Mouse (Mus musculus): ENCODE results near the gene Fnip2. TPM values are rescaled to one million over a fixed set of nuclear protein-coding genes. Genes with fewer than 3 reads are reported as not detected.

Fnip2 gene
- polyA plus RNA-seq, 2 experiments: 4.1 to 7.5 TPM

- Histone ChIP-seq H3K4me3 (replicated peaks; ENCODE audit: low read length) (no peak overlapping the region), H3K9ac (ENCODE audit: low read depth, low read length, severe bottlenecking) (no peak overlapping the region), H3K27ac (replicated peaks; ENCODE audit: low read depth, low read length) (no peak overlapping the region), H3K36me3 (ENCODE audit: control insufficient read depth, insufficient read depth, low read length) (peaks cover 10% of the 10 kb centered on the region), H3K9me3 (ENCODE audit: control insufficient read depth, low read length) (no peaks in the 10 kb centered on the region), H3K4me1 (ENCODE audit: control insufficient read depth, insufficient read depth, low read length) (no peaks in the 10 kb centered on the region), H3K4me2 (replicated peaks; ENCODE audit: low read depth, low read length, severe bottlenecking) (no peak overlapping the region), H3K27me3 (ENCODE audit: control insufficient read depth, insufficient read depth, low read length) (no peaks in the 10 kb centered on the region)
- no peak for ATAC-seq (ENCODE audit: low FRiP score, low read depth)
- 78% methylated on average over 7 of the region's 7 CpGs for WGBS
- no peak for DNase-seq (ENCODE audit: low spot score)
- no peak for TF ChIP-seq POLR2A (IDR thresholded peaks at IDR 0.05; ENCODE audit: borderline replicate concordance, extremely low read depth, insufficient read depth, insufficient read length)
Measured at GRCm38 (mm10) chr3:79495151-79495550, 72.4 kb downstream of the Fnip2 start.

- Histone ChIP-seq H3K9ac (ENCODE audit: low read depth, low read length, severe bottlenecking) (no peak overlapping the region), H3K4me3 (replicated peaks; ENCODE audit: low read length) (no peak overlapping the region), H3K27me3 (ENCODE audit: control insufficient read depth, insufficient read depth, low read length) (no peaks in the 10 kb centered on the region), H3K9me3 (ENCODE audit: control insufficient read depth, low read length) (no peaks in the 10 kb centered on the region), H3K4me1 (ENCODE audit: control insufficient read depth, insufficient read depth, low read length) (no peaks in the 10 kb centered on the region), H3K4me2 (replicated peaks; ENCODE audit: low read depth, low read length, severe bottlenecking) (no peak overlapping the region), H3K27ac (replicated peaks; ENCODE audit: low read depth, low read length) (no peak overlapping the region), H3K36me3 (ENCODE audit: control insufficient read depth, insufficient read depth, low read length) (peaks cover 10% of the 10 kb centered on the region)
- no peak for ATAC-seq (ENCODE audit: low FRiP score, low read depth)
- WGBS: 82% methylated on average over 8 of the region's 8 CpGs
- no peak for TF ChIP-seq POLR2A (IDR thresholded peaks at IDR 0.05; ENCODE audit: borderline replicate concordance, extremely low read depth, insufficient read depth, insufficient read length)
- no peak for DNase-seq (ENCODE audit: low spot score)
Measured at GRCm38 (mm10) chr3:79494028-79494427, 73.6 kb downstream of the Fnip2 start.

GRCm38 (mm10) chr3:79493064-79493463 is 74.5 kb downstream of the Fnip2 start:
- H3K27ac ChIP-seq (replicated peaks; ENCODE audit: low read depth, low read length): no peak overlapping the region
- H3K9me3 ChIP-seq (ENCODE audit: control insufficient read depth, low read length): no peaks in the 10 kb centered on the region
- 96% methylated on average over 10 of the region's 10 CpGs for WGBS
- H3K4me3 ChIP-seq (replicated peaks; ENCODE audit: low read length): no peak overlapping the region
- DNase-seq (ENCODE audit: low spot score) (no peak), ATAC-seq (ENCODE audit: low FRiP score, low read depth) (no peak)
- no peak overlapping the region for H3K9ac ChIP-seq (ENCODE audit: low read depth, low read length, severe bottlenecking)
- H3K27me3 ChIP-seq (ENCODE audit: control insufficient read depth, insufficient read depth, low read length): no peaks in the 10 kb centered on the region
- H3K4me1 ChIP-seq (ENCODE audit: control insufficient read depth, insufficient read depth, low read length): no peaks in the 10 kb centered on the region
- no peak overlapping the region for H3K4me2 ChIP-seq (replicated peaks; ENCODE audit: low read depth, low read length, severe bottlenecking)
- peaks cover 20% of the 10 kb centered on the region for H3K36me3 ChIP-seq (ENCODE audit: control insufficient read depth, insufficient read depth, low read length)
- TF ChIP-seq POLR2A (IDR thresholded peaks at IDR 0.05; ENCODE audit: borderline replicate concordance, extremely low read depth, insufficient read depth, insufficient read length): no peak

GRCm38 (mm10) chr3:79491614-79492013 is 76.0 kb downstream of the Fnip2 start:
- ATAC-seq (ENCODE audit: low FRiP score, low read depth) (no peak), DNase-seq (ENCODE audit: low spot score) (no peak)
- Histone ChIP-seq H3K27ac (replicated peaks; ENCODE audit: low read depth, low read length) (no peak overlapping the region), H3K9ac (ENCODE audit: low read depth, low read length, severe bottlenecking) (no peak overlapping the region), H3K27me3 (ENCODE audit: control insufficient read depth, insufficient read depth, low read length) (no peaks in the 10 kb centered on the region), H3K4me3 (replicated peaks; ENCODE audit: low read length) (no peak overlapping the region), H3K36me3 (ENCODE audit: control insufficient read depth, insufficient read depth, low read length) (peaks cover 31% of the 10 kb centered on the region), H3K9me3 (ENCODE audit: control insufficient read depth, low read length) (no peaks in the 10 kb centered on the region), H3K4me1 (ENCODE audit: control insufficient read depth, insufficient read depth, low read length) (no peaks in the 10 kb centered on the region), H3K4me2 (replicated peaks; ENCODE audit: low read depth, low read length, severe bottlenecking) (no peak overlapping the region)
- no peak for TF ChIP-seq POLR2A (IDR thresholded peaks at IDR 0.05; ENCODE audit: borderline replicate concordance, extremely low read depth, insufficient read depth, insufficient read length)
- WGBS: 86% methylated on average over 3 of the region's 3 CpGs

GRCm38 (mm10) chr3:79490102-79490501 is 77.5 kb downstream of the Fnip2 start:
- ATAC-seq (ENCODE audit: low FRiP score, low read depth) (no peak), DNase-seq (ENCODE audit: low spot score) (no peak)
- Histone ChIP-seq H3K36me3 (ENCODE audit: control insufficient read depth, insufficient read depth, low read length) (peaks cover 39% of the 10 kb centered on the region), H3K27ac (replicated peaks; ENCODE audit: low read depth, low read length) (no peak overlapping the region), H3K9me3 (ENCODE audit: control insufficient read depth, low read length) (no peaks in the 10 kb centered on the region), H3K9ac (ENCODE audit: low read depth, low read length, severe bottlenecking) (no peak overlapping the region), H3K4me3 (replicated peaks; ENCODE audit: low read length) (no peak overlapping the region), H3K4me1 (ENCODE audit: control insufficient read depth, insufficient read depth, low read length) (no peaks in the 10 kb centered on the region), H3K4me2 (replicated peaks; ENCODE audit: low read depth, low read length, severe bottlenecking) (no peak overlapping the region), H3K27me3 (ENCODE audit: control insufficient read depth, insufficient read depth, low read length) (no peaks in the 10 kb centered on the region)
- no peak for TF ChIP-seq POLR2A (IDR thresholded peaks at IDR 0.05; ENCODE audit: borderline replicate concordance, extremely low read depth, insufficient read depth, insufficient read length)
- WGBS: 93% methylated on average over 5 of the region's 5 CpGs

GRCm38 (mm10) chr3:79488025-79488424 is 79.6 kb downstream of the Fnip2 start:
- H3K27me3 ChIP-seq (ENCODE audit: control insufficient read depth, insufficient read depth, low read length): no peaks in the 10 kb centered on the region
- H3K4me3 ChIP-seq (replicated peaks; ENCODE audit: low read length): no peak overlapping the region
- no peak overlapping the region for H3K9ac ChIP-seq (ENCODE audit: low read depth, low read length, severe bottlenecking)
- 91% methylated on average over 7 of the region's 7 CpGs for WGBS
- ATAC-seq (ENCODE audit: low FRiP score, low read depth) (no peak), DNase-seq (ENCODE audit: low spot score) (no peak)
- no peak for TF ChIP-seq POLR2A (IDR thresholded peaks at IDR 0.05; ENCODE audit: borderline replicate concordance, extremely low read depth, insufficient read depth, insufficient read length)
- H3K4me2 ChIP-seq (replicated peaks; ENCODE audit: low read depth, low read length, severe bottlenecking): no peak overlapping the region
- 0 out of 2 replicates have a peak, but pooled peaks cover 5% of the 10 kb centered on the region for H3K9me3 ChIP-seq (ENCODE audit: control insufficient read depth, low read length)
- H3K4me1 ChIP-seq (ENCODE audit: control insufficient read depth, insufficient read depth, low read length): no peaks in the 10 kb centered on the region
- H3K36me3 ChIP-seq (ENCODE audit: control insufficient read depth, insufficient read depth, low read length): peaks cover 41% of the 10 kb centered on the region
- no peak overlapping the region for H3K27ac ChIP-seq (replicated peaks; ENCODE audit: low read depth, low read length)

Measured in limb, embryonic 14.5 days (tissue).